Mouse (Mus musculus) spleen, adult 2 months (tissue): Measurements from ENCODE around the gene Fut7. TPM values are rescaled to one million over a fixed set of nuclear protein-coding genes. Genes with fewer than 3 reads are reported as not detected.

Source experiments
- DNase-seq, 2 experiments: peaks; one replicate each; pipeline versions ENCODE4 v3.0.0 to v3.0.0-alpha.2; 2012 to 2021; ENCODE audit warnings: low spot score in 2 of 2, low read depth in 1 of 2
- H3K27ac ChIP-seq: fragments of 200-500 bp; 2 replicates; pipeline ENCODE4 v1.5.1; 2012; ENCODE audit warnings: low read length, inconsistent platforms; ENCODE audit not compliant: insufficient read depth
- H3K27me3 ChIP-seq: fragments of 200-500 bp; 2 replicates; pipeline ENCODE4 v1.6.1; 2012; ENCODE audit warnings: mild to moderate bottlenecking, moderate library complexity, low read length, inconsistent platforms; ENCODE audit not compliant: control insufficient read depth, insufficient read depth
- H3K36me3 ChIP-seq: fragments of 200-500 bp; 2 replicates; pipeline ENCODE4 v1.6.1; 2012; ENCODE audit warnings: mild to moderate bottlenecking, low read length, inconsistent platforms; ENCODE audit not compliant: control insufficient read depth, insufficient read depth
- H3K4me1 ChIP-seq: fragments of 200-500 bp; 2 replicates; pipeline ENCODE4 v1.6.1; 2011; ENCODE audit warnings: inconsistent platforms; ENCODE audit not compliant: control insufficient read depth, insufficient read depth, insufficient read length
- H3K4me3 ChIP-seq: fragments of 200-500 bp; 2 replicates; pipeline ENCODE4 v1.5.1; 2011; ENCODE audit warnings: mild to moderate bottlenecking, inconsistent platforms; ENCODE audit not compliant: insufficient read depth, insufficient read length; ENCODE audit errors: extremely low read depth
- CTCF ChIP-seq: fragments of 200-500 bp; IDR thresholded peaks from 2 replicates; pipeline ENCODE4 v1.5.1; 2011; ENCODE audit warnings: mild to moderate bottlenecking, inconsistent platforms; ENCODE audit not compliant: insufficient read depth, insufficient read length, insufficient replicate concordance; ENCODE audit errors: extremely low read depth
- POLR2A ChIP-seq: fragments of 200-500 bp; IDR thresholded peaks from 2 replicates; pipeline ENCODE4 v1.6.1; 2011; ENCODE audit warnings: low read depth, low read length, inconsistent platforms
- WGBS: fragments of 180-500 bp; shearing (Covaris S2); methylation state at CpG from one replicate; pipeline ENCODE4 v1.1.7; 2018; 5-methylcytosine and 5-hydroxymethylcytosine counted together
- polyA plus RNA-seq: library from polyadenylated mRNA; depleted of rRNA; stranded (reverse); fragments of >200 nt; gene quantifications from 2 replicates; pipeline ENCODE4 v1.2.3, GENCODE M21; 2012

Fut7 gene
- polyA plus RNA-seq, 1 experiment = 2.4 TPM

- Histone ChIP-seq H3K27me3 (no peaks in the 10 kb centered on the region), H3K36me3 (peaks cover 6% of the 10 kb centered on the region), H3K4me3 (no peak overlapping the region), H3K27ac (no peak overlapping the region), H3K4me1 (peaks cover 13% of the 10 kb centered on the region; the same call in 1 of the 2 replicates)
- 82% methylated on average over 5 of the region's 5 CpGs for WGBS
- no peak for DNase-seq
- TF ChIP-seq CTCF (no peak), POLR2A (no peak)
Measured at GRCm38 (mm10) chr2:25458911-25459310, 35.8 kb downstream of the Fut7 start.

- H3K4me1 ChIP-seq = peaks cover 20% of the 10 kb centered on the region; the same call in 1 of the 2 replicates
Measured at GRCm38 (mm10) chr2:25460135-25460534, 37.1 kb downstream of the Fut7 start.

GRCm38 (mm10) chr2:25460551-25461309 lies 37.7 kb downstream of the Fut7 start, which contains the start of gene Paxx:
TSS of gene Paxx (minus strand) at chr2:25461094.
- Histone ChIP-seq H3K36me3 (peaks cover 6% of the 10 kb centered on the region), H3K27me3 (no peaks in the 10 kb centered on the region), H3K4me1 (peaks cover 25% of the 10 kb centered on the region; the same call in 1 of the 2 replicates), H3K4me3 (peak within 1 kb of the TSS; percentile 87), H3K27ac (peak within 1 kb of the TSS; percentile 95)
- DNase-seq = peak; percentile 95 to 99
- WGBS = under 1% methylated on average over 48 of the region's 48 CpGs
- TF ChIP-seq CTCF (no peak), POLR2A (peak; percentile 48)

More at GRCm38 (mm10) chr2:25460135-25460534, 37.1 kb downstream of the Fut7 start:
- H3K27me3 ChIP-seq = no peaks in the 10 kb centered on the region
- TF ChIP-seq POLR2A (no peak), CTCF (no peak)
- no peak for DNase-seq
- H3K36me3 ChIP-seq = peaks cover 6% of the 10 kb centered on the region
- peak overlapping the region; percentile 95 for H3K27ac ChIP-seq
- WGBS = 32% methylated on average over 5 of the region's 5 CpGs
- peak overlapping the region; percentile 87 for H3K4me3 ChIP-seq

GRCm38 (mm10) chr2:25461407-25461806 lies 38.3 kb downstream of the Fut7 start:
- no peaks in the 10 kb centered on the region for H3K27me3 ChIP-seq
- no peak for TF ChIP-seq CTCF
- no peak for TF ChIP-seq POLR2A
- DNase-seq = no peak
- H3K4me1 ChIP-seq = peaks cover 31% of the 10 kb centered on the region; the same call in 1 of the 2 replicates
- H3K4me3 ChIP-seq = peak overlapping the region; percentile 31; the same call in 1 of the 2 replicates
- H3K36me3 ChIP-seq = peaks cover 6% of the 10 kb centered on the region
- WGBS = 19% methylated on average over 3 of the region's 3 CpGs
- H3K27ac ChIP-seq = peak overlapping the region; percentile 84

GRCm38 (mm10) chr2:25463630-25464029 lies 40.6 kb downstream of the Fut7 start:
- 89% methylated on average over 3 of the region's 3 CpGs for WGBS
- no peak for DNase-seq
- Histone ChIP-seq H3K27me3 (no peaks in the 10 kb centered on the region), H3K4me1 (peaks cover 36% of the 10 kb centered on the region; the same call in 1 of the 2 replicates), H3K4me3 (no peak overlapping the region), H3K27ac (no peak overlapping the region), H3K36me3 (peaks cover 3% of the 10 kb centered on the region)
- TF ChIP-seq POLR2A = no peak
- TF ChIP-seq CTCF = no peak

GRCm38 (mm10) chr2:25465256-25465655 lies 42.2 kb downstream of the Fut7 start:
- TF ChIP-seq CTCF = no peak
- no peak for TF ChIP-seq POLR2A
- Histone ChIP-seq H3K36me3 (no peaks in the 10 kb centered on the region), H3K4me1 (peaks cover 33% of the 10 kb centered on the region; the same call in 1 of the 2 replicates), H3K4me3 (peak overlapping the region; percentile 47; the same call in 1 of the 2 replicates), H3K27me3 (no peaks in the 10 kb centered on the region), H3K27ac (peak overlapping the region; percentile 96)
- 39% methylated on average over 2 of the region's 2 CpGs for WGBS
- no peak for DNase-seq
